Mouse (Mus musculus) heart, postnatal 10 days (tissue): ENCODE data around the gene Txnrd3. TPM values are rescaled to one million over a fixed set of nuclear protein-coding genes. Genes with fewer than 3 reads are reported as not detected.

Experiments used
- DNase-seq, 2 experiments: peaks; one replicate each; pipeline ENCODE4 v3.0.0; 2021
- intact Hi-C: fragments of 180-260 bp; cut with DNase I; formaldehyde crosslinking; loops from one replicate; pipeline ENCODE4 v1.15.1; 2025
- total RNA-seq, 2 experiments: library from RNA; stranded (reverse); gene quantifications; 2 replicates each; pipeline ENCODE4 v1.2.3; 2021

The Txnrd3 gene
- total RNA-seq = 10 to 100 TPM; 26.1 to 27.1 TPM

- peak; percentile 95 for DNase-seq
- intact Hi-C loops = no loop called here
These were observed at the start of gene Txnrd3 for GRCm38 (mm10) chr6:89643798-89644270. Txnrd3 (plus strand) TSS chr6:89643988.

- intact Hi-C loops = no loop called here
- DNase-seq = peak; percentile 96
These were observed 48.6 kb upstream of the Txnrd3 start, which contains the start of gene Chchd6 for GRCm38 (mm10) chr6:89595018-89595776. Chchd6 (minus strand) TSS chr6:89595652.

GRCm38 (mm10) chr6:89595777-89596146 is 48.0 kb upstream of the Txnrd3 start:
- intact Hi-C loops = no loop called here
- no peak for DNase-seq

- intact Hi-C loops = no loop called here
- DNase-seq = no peak
These were observed 47.3 kb upstream of the Txnrd3 start for GRCm38 (mm10) chr6:89596510-89596909.

- no peak for DNase-seq
- intact Hi-C loops = no loop called here
These were observed 37.7 kb upstream of the Txnrd3 start for GRCm38 (mm10) chr6:89606096-89606495.

GRCm38 (mm10) chr6:89607999-89608398 is 35.8 kb upstream of the Txnrd3 start:
- DNase-seq = no peak
- intact Hi-C loops = no loop called here

GRCm38 (mm10) chr6:89613336-89614106 is 30.3 kb upstream of the Txnrd3 start:
- intact Hi-C loops = no loop called here
- DNase-seq = peak; percentile 39 to 45

GRCm38 (mm10) chr6:89614107-89614471 is 29.7 kb upstream of the Txnrd3 start:
- intact Hi-C loops = no loop called here
- no peak for DNase-seq

- DNase-seq = no peak
- intact Hi-C loops = no loop called here
These were observed 29.0 kb upstream of the Txnrd3 start for GRCm38 (mm10) chr6:89614596-89615372.

- intact Hi-C loops = no loop called here
- no peak for DNase-seq
These were observed 28.4 kb upstream of the Txnrd3 start for GRCm38 (mm10) chr6:89615373-89615755.

- DNase-seq = no peak
- intact Hi-C loops = no loop called here
These were observed 21.1 kb upstream of the Txnrd3 start for GRCm38 (mm10) chr6:89622647-89623046.

GRCm38 (mm10) chr6:89628045-89628785 is 15.6 kb upstream of the Txnrd3 start:
- intact Hi-C loops = no loop called here
- DNase-seq = no peak

- intact Hi-C loops = loop anchor here (2.0 kb wide), 4 partner anchors 79 to 703 kb away; partner anchors contain the start of gene Plxna1
- peak; percentile 88 to 91 for DNase-seq
These were observed 11.8 kb upstream of the Txnrd3 start for GRCm38 (mm10) chr6:89631809-89632562.

GRCm38 (mm10) chr6:89633115-89633514 is 10.7 kb upstream of the Txnrd3 start:
- DNase-seq = no peak
- intact Hi-C loops = loop anchor here (2.0 kb wide), 4 partner anchors 80 to 704 kb away; partner anchors contain the start of gene Plxna1

GRCm38 (mm10) chr6:89634400-89634799 is 9.4 kb upstream of the Txnrd3 start:
- intact Hi-C loops = no loop called here
- DNase-seq = peak; percentile 63 to 66

- intact Hi-C loops = no loop called here
These were observed 5.8 kb upstream of the Txnrd3 start for GRCm38 (mm10) chr6:89637977-89638376.

GRCm38 (mm10) chr6:89639025-89639424 is 4.8 kb upstream of the Txnrd3 start:
- intact Hi-C loops = no loop called here
- DNase-seq = peak in 1 of 2 experiments; percentile 58

More at GRCm38 (mm10) chr6:89637977-89638376, 5.8 kb upstream of the Txnrd3 start:
- no peak for DNase-seq

GRCm38 (mm10) chr6:89644271-89645075 is 685 bp downstream of the Txnrd3 start:
- intact Hi-C loops = no loop called here
- peak; percentile 94 to 95 for DNase-seq

GRCm38 (mm10) chr6:89649897-89650296 is 6.1 kb downstream of the Txnrd3 start:
- no peak for DNase-seq
- intact Hi-C loops = no loop called here
